Mouse (Mus musculus) embryonic fibroblast, embryonic 13.5 days (primary cell): ENCODE measurements around the gene Cd19.

Experiments
- CTCF ChIP-seq: IDR thresholded peaks from 2 replicates; pipeline ENCODE4 v1.5.1; 2011; ENCODE audit warnings: mild to moderate bottlenecking, control low read depth, low read length, moderate library complexity, borderline replicate concordance; ENCODE audit not compliant: insufficient read depth
- POLR2A ChIP-seq: IDR thresholded peaks from 2 replicates; pipeline ENCODE4 v1.6.1; 2011; ENCODE audit warnings: low read depth, mild to moderate bottlenecking, control low read depth, low read length, moderate library complexity

GRCm38 (mm10) chr7:126428154-126428553 lies 13.5 kb upstream of the Cd19 start:
- no peak for TF ChIP-seq POLR2A
- no peak for TF ChIP-seq CTCF
